Mouse (Mus musculus) adrenal gland, adult (tissue): ENCODE results near the gene Baiap2l2.

Experiments
- DNase-seq, 2 experiments: peaks; one replicate each; pipeline ENCODE4 v3.0.0; 2022 to 2023; ENCODE audit warnings: low spot score in 1 of 2; ENCODE audit not compliant: inconsistent age in 2 of 2

Baiap2l2 gene

DNA sequence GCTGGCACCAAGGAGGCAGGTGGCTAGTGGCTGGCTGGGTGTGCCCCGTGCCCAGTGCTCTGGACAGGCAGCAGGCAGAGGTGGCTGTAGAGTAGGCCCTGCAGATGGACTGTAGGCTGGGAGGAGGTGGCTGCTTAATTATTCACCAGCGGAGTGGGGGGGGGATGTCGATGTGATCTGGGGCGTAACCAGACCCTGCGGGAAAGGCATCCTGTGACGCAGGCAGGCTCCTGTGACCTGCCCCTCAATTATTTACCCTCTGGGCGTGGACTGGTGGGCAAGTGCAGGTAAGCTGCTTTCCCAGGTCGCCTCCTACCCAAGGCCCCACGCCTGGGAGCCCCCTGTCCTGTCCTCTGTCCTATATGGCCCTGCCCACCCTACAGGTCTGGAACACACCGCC, at the start of gene Baiap2l2:
Gene Baiap2l2, minus strand, starts transcription at position 139 of the 400 bp plus-strand sequence.
- DNase-seq, result no peak

DNA sequence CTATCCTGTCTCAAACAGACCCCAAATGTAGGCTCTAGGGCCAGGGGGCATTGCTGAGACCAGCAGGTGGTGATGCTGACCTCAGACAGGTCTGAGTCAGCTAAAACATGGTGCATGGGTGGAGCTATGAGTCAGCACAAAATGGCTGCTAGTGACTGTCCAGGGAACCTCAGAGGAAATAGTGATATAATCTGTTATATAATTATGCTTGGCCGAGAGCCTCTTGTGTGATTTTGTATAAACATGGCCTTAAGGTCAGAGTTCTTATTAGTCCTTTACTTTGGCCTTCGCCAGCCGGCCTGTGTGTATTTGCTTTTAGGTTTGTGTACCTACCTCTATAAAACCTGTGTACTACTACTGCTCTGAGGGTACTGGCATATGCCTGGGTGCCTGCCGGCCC, 48.1 kb upstream of the Baiap2l2 start:
- peak; percentile 68 to 79 for DNase-seq

DNA sequence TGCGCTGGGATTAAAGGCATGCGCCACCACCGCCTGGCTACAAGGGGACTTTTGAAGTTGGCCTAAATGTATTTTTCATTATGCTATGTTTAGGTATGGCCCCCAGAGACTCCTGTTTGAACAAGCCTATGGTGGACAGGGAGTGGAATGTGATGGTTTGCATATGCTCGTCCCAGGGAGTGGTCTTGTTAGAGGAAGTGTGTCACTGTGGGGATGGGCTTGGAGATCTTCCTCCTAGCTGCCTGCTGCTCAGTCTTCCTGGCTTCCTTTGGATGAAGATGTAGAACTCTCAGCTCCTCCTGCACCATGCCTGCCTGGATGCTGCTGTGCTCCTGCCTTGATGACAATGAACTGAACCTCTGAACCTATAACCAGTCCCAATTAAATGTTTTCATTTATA, 45.2 kb upstream of the Baiap2l2 start:
- no peak for DNase-seq

DNA sequence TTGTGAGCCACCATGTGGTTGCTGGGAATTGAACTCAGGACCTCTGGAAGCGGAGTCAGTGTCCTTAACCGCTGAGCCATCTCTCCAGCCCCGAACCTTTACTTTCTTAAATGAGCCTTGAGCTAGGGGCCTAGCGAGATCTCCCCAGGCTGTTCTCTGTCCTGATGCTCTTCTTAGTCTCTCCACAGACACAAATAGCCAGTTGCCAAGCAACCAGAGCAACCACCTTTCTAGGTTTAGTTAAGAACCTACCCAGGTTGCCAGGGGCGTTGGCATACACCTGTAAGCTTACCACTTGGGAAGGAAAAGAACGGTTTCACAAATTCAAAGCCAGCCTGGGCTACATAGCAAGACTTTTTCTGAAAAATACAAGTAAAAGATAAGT, 44.6 kb upstream of the Baiap2l2 start:
- no peak for DNase-seq

DNA sequence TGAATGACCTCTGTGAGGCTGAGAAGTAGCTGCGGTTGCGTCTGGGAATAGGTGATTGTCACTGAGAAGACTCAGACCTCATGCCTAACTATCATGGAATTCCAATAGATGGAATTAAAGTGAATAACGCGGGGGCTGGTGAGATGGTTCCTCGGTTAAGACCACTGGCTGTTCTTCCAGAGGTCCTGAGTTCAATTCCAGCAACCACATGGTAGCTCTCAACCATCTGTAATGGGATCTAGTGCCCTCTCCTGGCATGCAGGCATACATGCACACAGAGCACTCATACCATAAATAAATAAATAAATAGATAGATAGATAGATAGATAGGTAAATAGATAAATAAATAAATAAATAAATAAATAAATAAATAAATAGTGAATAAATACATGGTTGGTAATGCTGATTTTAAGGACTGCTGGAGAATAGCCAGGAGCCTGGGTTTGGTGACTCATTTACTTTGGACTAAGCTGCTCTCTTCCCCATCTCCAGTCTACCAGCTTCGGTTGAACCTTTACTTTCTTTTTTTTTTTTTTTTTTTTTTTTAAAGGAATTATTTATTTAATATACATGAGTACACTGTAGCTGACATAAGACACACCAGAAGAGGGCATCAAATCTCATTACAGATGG, 44.1 kb upstream of the Baiap2l2 start:
- DNase-seq, result peak in 1 of 2 experiments; percentile 52

DNA sequence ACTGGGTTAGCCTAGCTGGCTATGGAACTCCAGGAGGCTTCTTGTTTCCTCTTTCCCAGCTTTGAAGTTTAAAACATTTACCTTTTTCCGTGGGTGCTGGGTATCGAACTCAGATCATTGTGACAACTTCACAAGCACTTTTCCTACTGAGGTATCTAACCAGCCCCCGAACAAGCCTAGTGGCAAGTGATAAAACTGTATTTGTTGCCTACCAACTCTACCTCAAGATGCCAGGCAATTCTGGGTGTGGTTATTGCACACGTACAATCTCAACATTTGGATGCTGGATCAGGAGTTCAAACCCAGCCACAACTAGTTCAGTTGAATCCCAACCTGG, 43.6 kb upstream of the Baiap2l2 start:
- DNase-seq, result no peak

DNA sequence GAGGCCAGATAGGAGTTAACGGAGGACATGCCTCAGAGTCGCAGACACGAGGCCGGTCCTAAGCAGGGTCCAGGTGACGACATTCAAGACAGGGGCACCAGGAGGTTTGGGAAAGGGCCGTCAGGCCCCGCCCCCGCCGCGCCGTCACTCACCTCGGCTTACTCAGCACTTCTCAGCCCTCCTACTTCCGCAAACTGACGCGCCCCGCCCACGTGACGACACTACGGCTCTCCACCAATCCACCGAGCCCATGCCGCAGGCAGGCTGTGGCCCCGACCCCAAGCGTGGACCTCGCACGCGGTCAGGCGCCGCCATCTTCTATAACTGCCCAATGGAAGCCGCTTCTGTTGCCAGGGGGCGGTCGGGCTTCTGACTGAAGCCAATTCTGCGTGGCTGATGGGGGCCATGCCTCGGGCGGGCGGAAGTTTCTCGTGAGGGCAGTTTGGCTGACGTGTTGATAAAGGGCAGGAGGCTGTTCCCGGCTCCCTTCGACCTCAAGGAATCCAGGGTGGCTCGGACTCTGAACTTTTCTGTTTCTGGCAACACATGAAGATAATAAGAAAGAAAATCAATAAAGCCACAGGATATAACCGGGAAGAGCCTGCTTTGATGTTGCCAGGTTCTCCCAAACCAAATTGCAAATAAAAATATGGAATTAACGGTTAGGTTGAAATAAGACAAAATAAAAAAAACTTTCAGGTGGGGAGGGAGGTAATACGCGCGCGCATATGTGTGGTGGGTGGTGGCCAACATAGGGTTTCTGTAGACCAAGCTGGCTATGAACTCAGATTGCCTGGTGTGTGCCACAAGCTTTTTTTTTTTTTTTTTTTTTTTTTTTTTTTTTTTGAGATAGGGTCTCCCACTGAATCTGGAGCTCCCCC, 43.0 kb upstream of the Baiap2l2 start, which contains the start of gene Pla2g6:
Gene Pla2g6, minus strand, starts transcription at position 333 of the 881 bp plus-strand sequence.
- peak; percentile 100 for DNase-seq

DNA sequence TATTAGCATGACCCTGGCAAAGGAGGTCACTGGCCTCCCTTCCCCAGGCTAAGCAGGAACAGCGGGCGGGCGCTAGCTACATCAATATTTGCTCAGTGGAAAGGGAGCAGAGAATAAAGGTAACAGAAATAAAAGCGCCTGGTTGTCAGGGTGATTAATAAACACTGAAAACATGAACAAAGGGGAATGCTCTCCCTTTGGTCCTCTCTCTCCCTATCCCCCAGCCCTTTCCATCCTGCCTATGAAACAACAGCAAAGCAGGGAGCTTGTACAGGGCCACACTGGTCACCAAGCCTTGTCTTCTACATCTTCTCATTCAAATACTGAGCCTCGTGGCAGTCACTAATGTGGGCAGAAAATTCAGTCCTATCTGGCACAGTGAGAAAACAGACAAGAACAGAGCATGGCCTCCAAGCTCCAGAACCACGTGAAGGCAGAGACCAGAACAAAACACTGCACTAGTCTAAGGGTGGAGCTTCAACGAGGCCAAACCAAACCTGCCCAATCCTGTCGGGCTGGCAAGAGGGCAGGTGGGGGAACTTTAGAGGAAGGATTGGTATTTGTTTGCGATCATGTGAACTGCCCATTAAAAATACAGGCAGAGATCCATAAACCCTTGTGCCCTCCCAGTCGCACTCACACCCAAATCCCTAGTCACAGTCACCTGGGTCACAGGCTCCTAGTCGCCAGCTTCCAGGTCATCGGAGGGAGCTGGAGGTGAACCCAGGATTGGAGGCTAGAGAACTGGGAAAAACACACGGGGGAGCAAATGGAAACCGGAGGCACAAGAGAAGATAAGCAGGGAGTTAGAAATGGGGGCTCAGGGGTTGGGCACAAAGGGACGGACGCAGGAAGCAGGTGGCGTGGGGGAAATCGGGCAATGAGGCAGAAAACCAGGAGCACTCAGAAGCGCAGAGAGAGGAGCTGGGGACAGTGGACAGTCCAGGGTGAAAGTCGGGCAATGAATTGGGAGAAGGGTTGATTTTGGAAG, 41.9 kb upstream of the Baiap2l2 start:
- DNase-seq, result peak; percentile 58 to 86

DNA sequence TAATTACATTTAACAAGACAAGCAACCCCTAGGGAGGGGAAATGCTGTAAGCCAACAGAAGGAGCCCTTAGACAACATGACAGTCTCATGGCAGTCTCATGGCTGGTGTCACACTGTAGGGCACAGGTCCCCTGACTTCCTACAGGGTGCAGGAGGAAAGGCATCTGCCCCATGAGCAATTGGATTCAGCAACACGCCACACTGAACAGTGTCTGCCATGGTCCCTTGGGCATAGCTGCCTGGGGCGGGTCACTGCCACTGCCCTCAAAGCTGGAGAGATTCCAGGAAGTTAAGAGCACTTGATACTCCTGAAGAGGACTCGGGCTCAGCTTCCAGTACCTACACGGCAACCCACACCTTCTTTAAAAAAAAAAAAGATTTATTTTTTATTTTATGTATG, 40.9 kb upstream of the Baiap2l2 start:
- DNase-seq, result no peak

DNA sequence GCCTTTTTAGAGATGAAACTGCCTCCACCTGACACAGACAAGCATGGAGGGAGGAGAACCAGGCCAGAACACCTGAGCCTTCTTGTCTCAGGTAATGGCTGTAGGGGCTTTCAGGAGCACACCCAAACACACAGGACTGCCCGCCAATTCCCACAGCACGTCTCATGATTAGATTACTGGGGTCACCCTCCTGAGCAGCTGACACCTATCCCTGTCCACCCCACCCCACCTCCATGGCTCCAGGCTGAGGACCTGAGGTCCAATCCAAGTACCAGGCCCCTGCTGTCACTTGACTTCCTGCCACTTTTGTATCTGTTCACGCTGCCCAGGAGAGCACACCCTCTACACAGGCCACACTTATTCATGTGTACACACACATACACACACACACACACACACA, 40.4 kb upstream of the Baiap2l2 start:
- DNase-seq, result no peak

DNA sequence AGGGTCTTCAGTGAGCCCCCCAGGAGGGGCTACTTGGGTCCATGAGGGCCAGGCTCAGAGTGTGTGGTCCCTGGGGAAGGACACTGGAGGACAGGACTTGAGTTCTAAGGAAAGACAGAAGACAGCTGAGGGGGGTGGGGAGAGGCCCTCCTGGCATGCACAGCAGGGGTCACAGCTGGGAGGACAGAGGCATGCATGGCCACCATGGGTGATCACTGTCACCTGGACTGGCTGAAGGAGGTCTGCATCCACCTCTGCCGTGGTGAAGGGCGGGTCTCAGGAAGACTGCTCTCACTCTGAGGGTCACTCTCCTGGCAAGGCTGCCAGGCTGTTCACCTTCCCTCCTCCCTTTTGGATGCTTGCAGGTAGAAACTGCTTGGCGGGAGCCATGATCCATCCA, 39.0 kb upstream of the Baiap2l2 start:
- no peak for DNase-seq

DNA sequence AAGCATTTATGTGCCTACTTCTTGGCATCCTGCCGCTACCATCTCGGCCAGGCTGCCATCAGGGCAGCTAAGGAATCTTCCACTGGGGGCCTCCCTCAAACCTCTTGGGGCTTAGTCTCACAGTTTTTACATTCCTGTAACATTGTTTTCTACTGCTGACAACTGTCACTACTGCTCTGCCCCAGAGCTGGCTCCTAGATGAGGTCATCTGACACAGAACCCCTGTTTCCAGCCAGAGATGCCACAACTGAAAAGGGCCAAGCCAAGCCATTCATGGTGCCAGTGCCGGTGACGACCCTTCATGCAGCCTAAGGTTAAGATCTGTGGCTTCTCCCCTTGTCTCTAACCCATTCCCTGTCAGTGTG, 38.4 kb upstream of the Baiap2l2 start:
- DNase-seq, result peak in 1 of 2 experiments; percentile 42

DNA sequence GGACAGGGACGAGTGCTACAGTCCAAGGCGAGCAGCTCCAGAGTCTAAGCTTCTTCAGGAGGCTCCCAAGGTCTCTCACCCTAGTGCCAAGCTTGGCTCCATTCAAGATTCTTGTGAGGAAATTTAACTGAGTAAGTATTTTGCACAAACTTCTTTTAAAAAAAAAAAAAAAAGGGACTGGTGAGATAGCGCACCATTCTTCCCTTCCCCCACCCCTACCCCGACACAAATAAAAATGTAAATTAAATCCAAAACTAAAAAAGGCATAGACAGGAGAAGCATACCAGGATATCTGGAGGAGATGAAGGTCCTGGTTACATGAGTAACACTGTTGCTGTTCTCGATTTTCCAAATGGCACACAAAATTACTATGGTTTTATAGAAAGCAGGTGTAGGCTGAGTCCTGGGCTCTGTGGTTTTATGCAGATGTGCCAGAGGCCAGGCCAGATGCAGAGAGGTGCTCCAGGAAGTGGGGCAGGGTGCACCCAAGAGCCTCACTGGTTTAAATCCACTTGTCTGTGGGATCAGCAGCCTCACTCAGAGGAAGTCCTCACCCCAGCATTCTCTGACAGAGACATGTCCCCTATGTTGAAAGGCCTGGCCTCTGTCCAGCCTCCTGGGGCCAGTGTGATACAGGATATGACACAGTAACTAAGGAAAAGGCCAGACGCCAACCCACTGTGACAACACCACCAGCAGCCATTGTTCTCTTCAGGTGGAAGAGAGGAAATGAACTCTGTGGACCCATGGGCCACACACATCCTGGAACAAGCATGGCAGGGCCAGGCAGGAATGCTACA, 37.9 kb upstream of the Baiap2l2 start:
- peak; percentile 81 to 91 for DNase-seq

DNA sequence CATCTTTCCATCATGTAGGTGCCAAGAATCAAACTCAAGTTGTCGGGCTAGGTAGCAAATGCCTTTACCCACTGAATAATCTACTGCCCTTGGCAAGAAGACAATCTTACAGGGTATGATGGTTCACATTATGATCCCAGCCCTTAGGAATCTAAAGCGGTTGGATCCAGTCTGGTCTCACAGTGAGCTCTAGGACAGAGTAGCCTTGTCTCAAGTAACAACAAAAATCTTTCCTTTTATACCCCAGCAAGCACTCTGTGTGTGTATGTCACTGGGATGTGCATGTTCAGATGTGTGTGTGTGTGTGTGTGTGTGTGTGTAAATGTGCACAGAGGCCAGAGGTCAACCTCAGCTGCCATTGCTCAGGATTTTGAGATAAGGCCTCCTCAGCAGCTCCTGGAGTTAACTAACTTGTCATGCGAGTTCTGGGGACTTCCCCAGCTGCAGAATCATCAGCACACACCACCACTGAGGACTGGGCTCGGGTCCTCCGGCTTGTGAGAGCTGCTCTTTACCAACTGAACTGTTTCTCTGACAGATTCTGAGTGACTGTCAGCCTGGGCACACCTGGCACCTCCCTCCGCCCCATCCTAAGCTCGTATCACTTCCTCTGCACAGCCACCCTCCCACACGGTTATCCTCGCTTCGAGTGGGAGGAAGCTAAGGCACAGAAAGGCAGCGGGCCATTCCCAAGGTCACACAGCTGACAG, 37.1 kb upstream of the Baiap2l2 start:
- peak; percentile 51 to 64 for DNase-seq

DNA sequence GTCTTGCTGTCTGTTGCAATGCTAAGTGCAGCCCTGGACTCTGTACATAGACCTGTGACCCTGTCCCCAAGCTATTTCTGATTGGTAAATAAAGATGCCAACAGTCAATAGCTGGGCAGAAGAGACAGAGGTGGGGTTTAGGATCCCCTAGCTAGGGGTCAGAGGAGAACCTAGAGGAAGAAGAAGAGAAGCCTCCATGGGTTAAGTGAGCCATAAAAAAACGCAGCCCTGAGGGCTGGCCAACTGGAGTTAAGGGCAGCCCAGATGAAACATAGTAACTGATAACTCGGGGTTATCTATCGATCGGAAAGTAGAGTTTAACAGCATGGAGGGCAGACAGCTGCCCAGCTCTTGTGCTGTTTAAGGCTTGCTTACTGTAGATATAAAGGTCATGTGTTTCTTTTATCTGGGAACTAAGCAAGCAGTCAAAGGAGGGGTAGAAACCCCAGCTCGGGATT, 36.4 kb upstream of the Baiap2l2 start:
- DNase-seq, result no peak

DNA sequence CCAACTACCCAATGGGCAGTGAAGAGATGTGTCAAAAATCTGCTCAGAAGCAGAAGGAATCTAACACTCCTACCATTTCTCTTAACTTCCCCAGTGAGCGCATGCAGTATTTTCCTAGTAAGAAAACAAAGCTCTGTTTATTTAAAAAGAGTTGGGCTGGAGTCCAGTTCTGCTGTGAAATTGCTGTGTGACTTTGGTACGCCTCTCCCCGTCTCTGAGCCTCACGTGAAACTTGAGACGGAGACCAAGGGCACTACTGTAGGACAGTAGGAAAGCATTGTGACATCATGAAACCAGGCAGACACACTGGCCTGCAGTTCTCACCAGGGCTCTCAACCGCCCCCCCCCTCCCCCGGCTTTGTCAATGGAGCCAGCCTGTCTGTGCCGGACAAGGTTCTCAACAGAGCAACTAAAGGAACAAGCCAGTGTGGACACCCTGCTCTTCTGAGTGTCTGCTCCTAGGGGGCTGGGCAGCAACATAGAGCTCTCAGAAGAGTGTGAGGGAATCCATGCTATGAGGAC, 28.6 kb upstream of the Baiap2l2 start:
- no peak for DNase-seq

DNA sequence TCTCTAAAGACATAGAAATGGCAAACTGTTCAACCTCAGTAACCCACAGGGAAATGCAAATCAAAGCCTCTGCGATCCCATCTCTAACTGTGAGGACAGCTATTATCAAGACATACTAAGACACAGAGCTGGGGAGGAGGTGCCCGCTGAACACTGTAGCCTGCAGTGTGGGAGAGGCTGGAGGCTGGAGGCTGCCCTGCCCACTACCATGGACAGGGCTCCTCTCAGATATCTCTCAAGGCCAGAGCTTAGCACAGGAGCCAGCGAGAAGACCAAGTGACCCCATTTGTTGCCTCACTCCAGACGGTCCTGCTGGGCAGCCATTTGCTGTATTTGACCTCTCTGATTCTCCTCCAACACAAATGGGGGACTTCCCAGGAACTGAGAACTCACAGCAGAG, 22.5 kb upstream of the Baiap2l2 start:
- DNase-seq, result peak in 1 of 2 experiments; percentile 45

DNA sequence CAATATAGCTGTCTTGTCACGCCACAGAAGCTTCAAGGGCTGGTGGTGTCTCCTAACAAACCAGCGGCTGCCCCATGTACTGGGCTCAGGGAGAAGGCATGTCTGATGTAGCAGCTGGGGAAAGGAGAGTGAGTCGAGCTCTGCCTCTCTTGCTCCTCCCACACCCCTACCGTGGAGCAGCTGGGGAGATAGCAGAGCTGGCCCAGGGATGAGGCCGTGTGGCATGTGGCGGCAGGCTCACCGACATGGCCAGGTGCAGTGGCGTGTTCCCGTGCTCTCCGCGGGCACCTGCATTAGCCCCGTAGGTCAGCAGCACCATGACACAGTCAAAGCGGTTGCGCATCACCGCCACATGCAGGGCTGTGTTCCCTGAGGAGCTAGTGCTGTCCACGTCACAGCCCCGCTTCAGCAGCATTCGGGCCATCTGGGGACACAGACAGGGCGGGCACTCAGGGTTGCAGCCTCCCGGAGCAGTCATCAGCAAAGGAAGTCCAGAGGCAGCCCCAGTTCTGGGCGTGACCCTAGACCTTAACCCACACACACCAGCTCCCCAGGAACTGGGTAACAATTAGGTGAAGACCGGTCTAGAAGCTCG, 20.8 kb upstream of the Baiap2l2 start:
- DNase-seq, result no peak

DNA sequence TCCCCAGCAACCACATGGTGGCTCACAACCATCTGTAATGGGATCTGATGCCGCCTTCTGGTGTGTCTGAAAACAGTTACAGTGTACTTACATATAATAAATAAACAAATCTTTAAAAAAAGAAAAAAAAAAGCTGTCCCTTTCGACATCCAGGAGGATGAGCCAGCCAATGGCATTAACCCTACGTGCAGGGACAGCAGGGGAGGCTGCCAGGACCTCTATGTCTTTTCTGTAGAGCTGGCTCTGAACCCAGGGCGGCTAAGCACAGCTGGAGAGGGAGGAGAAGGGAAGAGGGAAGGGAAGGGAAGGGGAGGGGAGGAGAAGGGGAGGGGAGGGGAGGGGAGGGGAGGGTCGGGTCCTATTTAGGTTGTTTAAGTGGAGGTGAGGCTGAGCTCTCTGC, 19.5 kb upstream of the Baiap2l2 start:
- no peak for DNase-seq
